Mouse (Mus musculus): ENCODE results near the gene Ugt1a9. TPM values are rescaled to one million over a fixed set of nuclear protein-coding genes. Genes with fewer than 3 reads are reported as not detected.

The Ugt1a9 gene
- total and polyA plus RNA-seq, 3 experiments: not detected

DNA sequence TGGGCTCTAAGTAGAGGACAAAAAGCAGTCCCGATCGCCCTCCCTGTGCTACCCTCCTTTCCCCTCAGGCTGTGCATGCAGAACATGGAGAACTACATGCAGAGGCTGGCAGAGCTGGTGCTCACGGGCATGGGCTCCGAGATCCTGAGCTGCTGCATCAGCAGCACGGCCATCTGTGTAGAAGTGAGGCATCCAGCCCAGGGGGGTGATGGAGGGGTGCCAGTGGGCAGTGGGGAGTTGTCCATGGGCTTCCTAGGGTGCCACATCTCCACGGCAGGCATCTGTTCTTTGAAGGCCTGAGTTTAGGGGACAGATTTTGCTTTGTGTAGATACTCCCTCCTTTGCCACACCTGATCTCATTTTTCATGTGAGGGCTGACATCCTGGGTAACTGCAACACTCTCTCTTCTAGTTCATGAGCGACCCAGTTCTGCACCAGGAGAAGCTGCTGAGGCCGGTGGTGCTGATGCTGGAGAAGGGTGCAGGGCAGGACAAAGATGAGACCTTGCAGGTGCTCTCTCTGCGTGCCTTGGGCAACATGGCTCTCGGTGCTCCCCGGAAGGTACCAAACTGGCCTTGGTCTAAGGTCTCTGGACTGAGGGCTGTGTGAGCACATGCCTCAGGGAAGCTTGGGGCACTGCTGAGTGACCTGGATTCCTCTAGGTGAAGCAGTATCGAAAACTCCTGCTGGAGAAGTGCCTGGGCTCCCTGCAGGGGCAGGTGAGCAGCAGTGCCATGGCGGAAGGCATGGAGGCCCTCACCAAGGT lies 185.6 kb downstream of the Ugt1a9 start:
- no peaks in the 10 kb centered on the region for H3K79me2 ChIP-seq (replicated peaks; ENCODE audit: control insufficient read depth, extremely low read depth, insufficient read depth, poor library complexity, severe bottlenecking)
- peaks cover 7% of the 10 kb centered on the region for H3K27me3 ChIP-seq (replicated peaks)
- H3K9ac ChIP-seq (ENCODE audit: insufficient read depth, low read depth): no peak overlapping the region
- dilution Hi-C loops (cut with MboI; ENCODE audit: extremely low pct_ligation_motif_present, extremely low pct_unique_long_range_greater_than_20kb, low sequenced_read_pairs): no loop called here
- H3K4me3 ChIP-seq (replicated peaks in 1 of 3; ENCODE audit: low read depth in 2 of 3, low read length in 2 of 3, poor library complexity in 1 of 3): no peak overlapping the region
- DNase-seq (ENCODE audit: extremely low read depth): no peak
- no peak for TF ChIP-seq ETS1 (conservative IDR thresholded peaks at IDR 0.05; ENCODE audit: low read depth, low read length)
- TF ChIP-seq ZC3H11A (IDR thresholded peaks at IDR 0.05; ENCODE audit: low read depth, low read length): no peak
- no peak for TF ChIP-seq USF1 (IDR thresholded peaks at IDR 0.05; ENCODE audit: low read depth, low read length)
- TF ChIP-seq SMC3 (IDR thresholded peaks at IDR 0.05; ENCODE audit: low read depth, low read length): no peak
- TF ChIP-seq CTCF (conservative IDR thresholded peaks at IDR 0.05 in 1 of 2, IDR thresholded peaks at IDR 0.05 in 1 of 2; ENCODE audit: low read depth in 2 of 2, low read length in 2 of 2): no peak
- no peak for TF ChIP-seq ZKSCAN1 (IDR thresholded peaks at IDR 0.05; ENCODE audit: borderline replicate concordance, low read depth, low read length)
- no peak for TF ChIP-seq UBTF (IDR thresholded peaks at IDR 0.05; ENCODE audit: low read depth, low read length)
- no peak overlapping the region for H3K4me2 ChIP-seq (ENCODE audit: insufficient read depth, low read depth, poor library complexity, severe bottlenecking)
- H3K4me1 ChIP-seq (ENCODE audit: control insufficient read depth in 1 of 2, insufficient read depth in 2 of 2): peaks cover 2 to 22% of the 10 kb centered on the region in 2 experiments; a peak in 3 of 4 replicates
- in situ Hi-C loops (cut with MboI; ENCODE audit: low pct_ligation_motif_present, low pct_unique_long_range_greater_than_20kb, low sequenced_read_pairs): no loop called here
- H3K27ac ChIP-seq (ENCODE audit: insufficient read depth, low read depth): no peak overlapping the region
- peaks cover 3 to 15% of the 10 kb centered on the region in 2 experiments for H3K36me3 ChIP-seq (replicated peaks in 1 of 2; ENCODE audit: control insufficient read depth in 1 of 2, insufficient read depth in 1 of 2, low read length in 1 of 2)
- H3K9me3 ChIP-seq (replicated peaks; ENCODE audit: low read length): peaks cover 58% of the 10 kb centered on the region

DNA sequence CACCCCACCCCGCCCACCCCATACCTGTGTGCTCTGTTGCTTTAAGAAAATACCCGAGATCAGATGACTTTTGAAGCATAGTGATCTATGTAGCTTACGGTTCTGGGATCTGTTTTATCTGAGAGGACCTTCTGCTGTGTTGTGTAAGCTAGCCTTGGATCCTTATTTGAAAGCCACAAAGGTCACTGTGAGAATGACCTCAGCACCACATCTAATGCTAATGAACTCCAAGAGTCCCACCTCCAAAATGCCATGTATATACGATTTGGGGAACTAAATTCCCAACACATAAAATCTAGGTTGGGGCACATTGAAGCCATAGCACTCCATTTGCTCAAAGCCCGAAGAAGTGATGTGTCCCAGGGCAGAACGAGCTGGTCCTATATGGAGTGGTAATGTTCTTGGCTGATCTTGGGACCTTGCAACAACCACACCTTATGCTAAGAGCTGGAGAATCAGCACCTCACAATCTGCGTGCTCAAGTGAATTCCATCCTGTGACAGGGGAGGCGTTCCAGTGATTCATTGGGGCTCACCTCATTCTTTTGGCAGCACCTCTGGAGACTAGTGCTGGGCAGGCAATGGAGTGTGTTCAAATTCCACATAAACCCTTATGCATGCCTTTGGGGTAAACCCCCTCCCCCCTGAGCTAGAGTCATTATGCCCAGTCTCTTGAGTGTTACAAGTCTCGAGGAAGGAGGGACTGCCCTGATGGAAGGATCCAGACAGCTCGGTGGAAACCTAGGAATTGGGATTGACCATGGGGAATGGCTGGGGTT lies 186.5 kb downstream of the Ugt1a9 start:
- in situ Hi-C loops (cut with MboI; ENCODE audit: low pct_ligation_motif_present, low pct_unique_long_range_greater_than_20kb, low sequenced_read_pairs) (no loop called here), dilution Hi-C loops (cut with MboI; ENCODE audit: extremely low pct_ligation_motif_present, extremely low pct_unique_long_range_greater_than_20kb, low sequenced_read_pairs) (no loop called here)
- DNase-seq (ENCODE audit: extremely low read depth): no peak
- Histone ChIP-seq H3K36me3 (replicated peaks in 1 of 2; ENCODE audit: control insufficient read depth in 1 of 2, insufficient read depth in 1 of 2, low read length in 1 of 2) (peaks cover 3 to 23% of the 10 kb centered on the region in 2 experiments), H3K9ac (ENCODE audit: insufficient read depth, low read depth) (no peak overlapping the region), H3K79me2 (replicated peaks; ENCODE audit: control insufficient read depth, extremely low read depth, insufficient read depth, poor library complexity, severe bottlenecking) (no peaks in the 10 kb centered on the region), H3K4me1 (ENCODE audit: control insufficient read depth in 1 of 2, insufficient read depth in 2 of 2) (peaks cover 2 to 29% of the 10 kb centered on the region in 2 experiments; a peak in 3 of 4 replicates), H3K27me3 (replicated peaks) (peaks cover 6% of the 10 kb centered on the region), H3K4me3 (replicated peaks in 1 of 3; ENCODE audit: low read depth in 2 of 3, low read length in 2 of 3, poor library complexity in 1 of 3) (no peak overlapping the region), H3K9me3 (replicated peaks; ENCODE audit: low read length) (peaks cover 56% of the 10 kb centered on the region), H3K4me2 (ENCODE audit: insufficient read depth, low read depth, poor library complexity, severe bottlenecking) (no peak overlapping the region), H3K27ac (ENCODE audit: insufficient read depth, low read depth) (no peak overlapping the region)
- TF ChIP-seq SMC3 (IDR thresholded peaks at IDR 0.05; ENCODE audit: low read depth, low read length) (no peak), CTCF (conservative IDR thresholded peaks at IDR 0.05 in 1 of 2, IDR thresholded peaks at IDR 0.05 in 1 of 2; ENCODE audit: low read depth in 2 of 2, low read length in 2 of 2) (no peak), EP300 (IDR thresholded peaks at IDR 0.05; ENCODE audit: low read length) (no peak), UBTF (IDR thresholded peaks at IDR 0.05; ENCODE audit: low read depth, low read length) (no peak), MYC (IDR thresholded peaks at IDR 0.05; ENCODE audit: low read depth, low read length) (no peak), MAZ (IDR thresholded peaks at IDR 0.05; ENCODE audit: low read depth, low read length) (no peak), SIN3A (IDR thresholded peaks at IDR 0.05; ENCODE audit: low read length) (no peak), POLR2AphosphoS2 (IDR thresholded peaks at IDR 0.05; ENCODE audit: low read depth, low read length) (no peak), GABPA (IDR thresholded peaks at IDR 0.05; ENCODE audit: insufficient replicate concordance, low read depth, low read length) (no peak), MAFK (IDR thresholded peaks at IDR 0.05; ENCODE audit: insufficient replicate concordance, low read length) (no peak)

Data from CH12.LX (cell line).